Mouse (Mus musculus): ENCODE measurements at regions not wholly inside any gene's neighbourhood (a gene's known extent, or its start where the extent isn't known, plus 50 kb on each side); places are given as distances from the start of the nearest gene placed in this dataset.

GRCm38 (mm10) chr9:14199116-14199515 lies 75.8 kb upstream of the Sesn3 start:
- Histone ChIP-seq H3K9me3 (ENCODE audit: control insufficient read depth, low read length) (no peaks in the 10 kb centered on the region), H3K4me1 (replicated peaks; ENCODE audit: control insufficient read depth in 2 of 2, insufficient read depth in 2 of 2, low read length in 1 of 2) (no peaks in the 10 kb centered on the region; a peak in 1 of 4 replicates), H3K9ac (replicated peaks) (no peak overlapping the region), H3K36me3 (replicated peaks; ENCODE audit: control insufficient read depth, insufficient read depth, low read depth) (no peaks in the 10 kb centered on the region), H3K27me3 (ENCODE audit: control insufficient read depth, insufficient read depth, low read length) (no peaks in the 10 kb centered on the region; the same call in 1 of the 2 replicates), H3K27ac (no peak overlapping the region), H3K4me3 (ENCODE audit: insufficient read depth in 1 of 2, low read depth in 2 of 2, low read length in 2 of 2) (no peak overlapping the region), H3K4me2 (ENCODE audit: low read depth) (no peak overlapping the region)
- 44% methylated on average over 3 of the region's 3 CpGs for WGBS (ENCODE audit: insufficient replicate concordance)
- DNase-seq (ENCODE audit: low read depth in 3 of 3, low spot score in 3 of 3) (no peak), ATAC-seq (ENCODE audit: insufficient read depth) (no peak)
- TF ChIP-seq EP300 (IDR thresholded peaks at IDR 0.05; ENCODE audit: low read depth) (no peak), CTCF (IDR thresholded peaks at IDR 0.05; ENCODE audit: low read depth) (no peak)

DNA sequence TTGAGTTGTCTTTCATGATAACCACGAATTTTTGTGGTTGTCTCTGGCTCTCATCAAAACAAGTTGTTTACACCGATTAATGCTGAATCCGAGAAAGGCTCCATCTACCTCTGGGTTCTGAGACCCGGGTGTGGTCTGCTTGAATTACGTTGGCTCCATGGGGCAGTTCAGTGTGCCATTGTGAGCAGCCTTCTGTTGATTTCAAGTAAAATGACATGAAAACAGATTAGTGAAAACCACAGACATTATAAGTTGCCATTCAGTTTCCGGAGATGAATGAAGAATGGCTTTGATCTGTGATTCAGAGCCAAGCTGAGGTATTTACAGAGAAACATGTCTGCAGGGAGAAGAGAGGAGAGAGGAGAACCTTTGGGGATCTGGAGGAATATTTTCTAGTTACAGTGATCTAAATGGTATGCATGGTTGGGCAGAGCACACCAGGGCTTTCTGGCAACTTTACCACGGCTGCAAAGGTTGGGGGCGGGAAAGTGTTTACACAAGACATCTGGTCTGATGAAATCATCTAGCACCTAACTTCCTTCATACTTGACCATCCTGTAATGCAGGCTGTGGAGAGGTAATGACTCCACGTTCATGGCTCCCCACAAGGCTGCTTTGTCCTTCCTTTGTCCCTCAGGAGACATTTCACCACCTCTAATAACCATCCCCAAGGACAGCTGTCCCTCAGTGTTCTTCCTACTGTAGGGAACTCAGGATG lies 74.7 kb upstream of the Sesn3 start:
- DNase-seq (ENCODE audit: low read depth in 3 of 3, low spot score in 3 of 3) (no peak), ATAC-seq (ENCODE audit: insufficient read depth) (no peak)
- 46% methylated on average over 9 of the region's 9 CpGs for WGBS (ENCODE audit: insufficient replicate concordance)

DNA sequence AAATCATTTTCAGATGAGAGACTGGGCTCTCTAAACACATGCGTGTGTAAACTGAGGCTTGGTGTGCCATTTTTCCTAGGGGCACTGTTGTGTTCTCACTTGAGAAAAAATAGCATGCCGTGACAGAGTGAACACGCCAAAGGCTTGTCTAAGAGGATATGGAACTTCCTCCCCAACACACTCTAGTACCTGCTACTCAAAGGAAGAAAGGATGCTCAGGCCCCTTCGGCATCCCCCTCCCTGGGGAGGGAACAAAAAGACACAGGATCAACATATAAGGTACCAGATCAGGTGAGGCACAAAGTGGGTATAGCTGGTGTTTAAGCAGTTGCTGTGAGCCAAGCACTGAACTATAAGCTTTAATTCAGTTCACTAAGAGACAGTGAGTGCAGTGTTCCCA lies 74.0 kb upstream of the Sesn3 start:
- Histone ChIP-seq H3K9ac (replicated peaks) (no peak overlapping the region), H3K4me1 (replicated peaks; ENCODE audit: control insufficient read depth in 2 of 2, insufficient read depth in 2 of 2, low read length in 1 of 2) (no peaks in the 10 kb centered on the region; a peak in 1 of 4 replicates), H3K4me3 (ENCODE audit: insufficient read depth in 1 of 2, low read depth in 2 of 2, low read length in 2 of 2) (no peak overlapping the region), H3K27me3 (ENCODE audit: control insufficient read depth, insufficient read depth, low read length) (no peaks in the 10 kb centered on the region), H3K9me3 (ENCODE audit: control insufficient read depth, low read length) (no peaks in the 10 kb centered on the region), H3K27ac (no peak overlapping the region), H3K36me3 (replicated peaks; ENCODE audit: control insufficient read depth, insufficient read depth, low read depth) (no peaks in the 10 kb centered on the region), H3K4me2 (ENCODE audit: low read depth) (no peak overlapping the region)
- no peak for ATAC-seq (ENCODE audit: insufficient read depth)
- TF ChIP-seq EP300 (IDR thresholded peaks at IDR 0.05; ENCODE audit: low read depth) (no peak), CTCF (IDR thresholded peaks at IDR 0.05; ENCODE audit: low read depth) (no peak)
- WGBS (ENCODE audit: insufficient replicate concordance) = 55% methylated on average over 4 of the region's 4 CpGs
- DNase-seq (ENCODE audit: low read depth in 3 of 3, low spot score in 3 of 3) = no peak

More for the DNA sequence above, 74.7 kb upstream of the Sesn3 start:
- Histone ChIP-seq H3K27me3 (ENCODE audit: control insufficient read depth, insufficient read depth, low read length) (no peaks in the 10 kb centered on the region), H3K27ac (no peak overlapping the region), H3K4me3 (ENCODE audit: insufficient read depth in 1 of 2, low read depth in 2 of 2, low read length in 2 of 2) (no peak overlapping the region), H3K9me3 (ENCODE audit: control insufficient read depth, low read length) (no peaks in the 10 kb centered on the region), H3K36me3 (replicated peaks; ENCODE audit: control insufficient read depth, insufficient read depth, low read depth) (no peaks in the 10 kb centered on the region), H3K9ac (replicated peaks) (no peak overlapping the region), H3K4me2 (ENCODE audit: low read depth) (no peak overlapping the region), H3K4me1 (replicated peaks; ENCODE audit: control insufficient read depth in 2 of 2, insufficient read depth in 2 of 2, low read length in 1 of 2) (no peaks in the 10 kb centered on the region; a peak in 1 of 4 replicates)
- TF ChIP-seq CTCF (IDR thresholded peaks at IDR 0.05; ENCODE audit: low read depth) (no peak), EP300 (IDR thresholded peaks at IDR 0.05; ENCODE audit: low read depth) (no peak)

- no peaks in the 10 kb centered on the region for H3K9me3 ChIP-seq (ENCODE audit: control insufficient read depth, low read length)
- WGBS (ENCODE audit: insufficient replicate concordance) = 54% methylated on average over 10 of the region's 10 CpGs
- H3K36me3 ChIP-seq (replicated peaks; ENCODE audit: control insufficient read depth, insufficient read depth, low read depth) = no peaks in the 10 kb centered on the region
- no peak for TF ChIP-seq CTCF (IDR thresholded peaks at IDR 0.05; ENCODE audit: low read depth)
- TF ChIP-seq EP300 (IDR thresholded peaks at IDR 0.05; ENCODE audit: low read depth) = no peak
- no peak overlapping the region for H3K4me2 ChIP-seq (ENCODE audit: low read depth)
- DNase-seq (ENCODE audit: low read depth in 3 of 3, low spot score in 3 of 3) (no peak), ATAC-seq (ENCODE audit: insufficient read depth) (no peak)
- peaks cover 0 to 2% of the 10 kb centered on the region in 2 experiments; a peak in 1 of 4 replicates for H3K4me1 ChIP-seq (replicated peaks; ENCODE audit: control insufficient read depth in 2 of 2, insufficient read depth in 2 of 2, low read length in 1 of 2)
- H3K4me3 ChIP-seq (ENCODE audit: insufficient read depth in 1 of 2, low read depth in 2 of 2, low read length in 2 of 2) = no peak overlapping the region
- no peaks in the 10 kb centered on the region for H3K27me3 ChIP-seq (ENCODE audit: control insufficient read depth, insufficient read depth, low read length)
- no peak overlapping the region for H3K27ac ChIP-seq
- H3K9ac ChIP-seq (replicated peaks) = no peak overlapping the region
Measured at GRCm38 (mm10) chr9:14202551-14203306, 72.1 kb upstream of the Sesn3 start.

GRCm38 (mm10) chr9:14203307-14203695 lies 71.6 kb upstream of the Sesn3 start:
- ATAC-seq (ENCODE audit: insufficient read depth) (no peak), DNase-seq (ENCODE audit: low read depth in 3 of 3, low spot score in 3 of 3) (no peak)
- H3K9ac ChIP-seq (replicated peaks) = no peak overlapping the region
- H3K27ac ChIP-seq = no peak overlapping the region
- no peaks in the 10 kb centered on the region for H3K9me3 ChIP-seq (ENCODE audit: control insufficient read depth, low read length)
- no peaks in the 10 kb centered on the region for H3K27me3 ChIP-seq (ENCODE audit: control insufficient read depth, insufficient read depth, low read length)
- H3K4me2 ChIP-seq (ENCODE audit: low read depth) = no peak overlapping the region
- TF ChIP-seq CTCF (IDR thresholded peaks at IDR 0.05; ENCODE audit: low read depth) (no peak), EP300 (IDR thresholded peaks at IDR 0.05; ENCODE audit: low read depth) (no peak)
- no peak overlapping the region for H3K4me3 ChIP-seq (ENCODE audit: insufficient read depth in 1 of 2, low read depth in 2 of 2, low read length in 2 of 2)
- H3K36me3 ChIP-seq (replicated peaks; ENCODE audit: control insufficient read depth, insufficient read depth, low read depth) = no peaks in the 10 kb centered on the region
- H3K4me1 ChIP-seq (replicated peaks; ENCODE audit: control insufficient read depth in 2 of 2, insufficient read depth in 2 of 2, low read length in 1 of 2) = peaks cover 0 to 2% of the 10 kb centered on the region in 2 experiments; a peak in 1 of 4 replicates
- 70% methylated on average over 2 of the region's 2 CpGs for WGBS (ENCODE audit: insufficient replicate concordance)

All from liver, embryonic 14.5 days (tissue).